Mouse (Mus musculus): ENCODE data around the gene Zfp709.
"Not testable (repeated sequence)": the region's sequence is repeated elsewhere in the genome, so short reads cannot be mapped to it uniquely, and the experiment has no call there.

The Zfp709 gene

DNA sequence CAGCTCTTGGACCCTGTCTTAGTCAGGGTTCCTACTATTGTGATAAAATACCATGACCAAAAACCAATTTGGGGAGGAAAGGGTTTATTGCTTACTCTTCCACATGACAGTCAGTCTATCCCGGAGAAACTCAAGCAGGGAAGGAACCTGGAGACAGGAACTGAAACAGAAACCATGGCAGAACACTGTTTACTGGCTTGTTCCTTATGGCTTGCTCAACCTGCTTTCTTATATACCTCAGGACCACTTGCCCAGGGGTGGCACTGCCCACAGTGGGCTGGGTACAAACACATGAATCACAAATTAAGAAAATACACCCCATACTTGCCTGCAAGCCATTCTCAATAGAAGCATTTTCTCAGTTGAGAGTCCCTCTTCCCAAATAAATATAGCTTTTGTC is 21.3 kb downstream of the Zfp709 start:
- Histone ChIP-seq H3K4me1 (replicated peaks; ENCODE audit: low read depth, low read length) (peaks cover 10% of the 10 kb centered on the region; the same call in 1 of the 2 replicates), H3K9me3 (ENCODE audit: low read length) (peaks cover 59% of the 10 kb centered on the region)
- not testable (repeated sequence) for H3K4me3 ChIP-seq (replicated peaks; ENCODE audit: low read length); H3K27me3 ChIP-seq (ENCODE audit: insufficient read depth, low read length); H3K36me3 ChIP-seq (ENCODE audit: insufficient read depth, low read length)

DNA sequence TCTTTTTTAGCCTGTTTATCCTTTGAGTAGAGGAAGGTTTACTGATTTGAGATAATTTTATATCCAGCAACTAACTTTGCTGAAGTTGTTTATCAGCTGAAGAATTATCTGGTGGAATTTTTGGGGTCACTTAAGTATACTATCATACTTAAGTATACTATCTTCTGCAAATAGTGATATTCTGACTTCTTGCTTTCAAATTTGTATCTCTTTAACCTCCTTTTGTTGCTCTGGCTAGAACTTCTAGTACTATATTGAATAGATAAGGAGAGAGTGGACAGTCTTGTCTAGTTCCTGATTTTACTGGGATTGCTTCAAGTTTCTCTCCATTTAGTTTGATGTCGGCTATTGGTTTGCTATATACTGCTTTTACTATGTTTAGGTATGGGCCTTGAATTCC is 25.0 kb downstream of the Zfp709 start:
- Histone ChIP-seq H3K4me1 (replicated peaks; ENCODE audit: low read depth, low read length) (0 out of 2 replicates have a peak, but pooled peaks cover 6% of the 10 kb centered on the region), H3K36me3 (ENCODE audit: insufficient read depth, low read length) (no peaks in the 10 kb centered on the region), H3K4me3 (replicated peaks; ENCODE audit: low read length) (no peak overlapping the region), H3K27me3 (ENCODE audit: insufficient read depth, low read length) (no peaks in the 10 kb centered on the region), H3K9me3 (ENCODE audit: low read length) (peaks cover 52% of the 10 kb centered on the region)
- TF ChIP-seq POU5F1 (IDR thresholded peaks at IDR 0.05; ENCODE audit: borderline replicate concordance, low read length) (no peak), NANOG (IDR thresholded peaks at IDR 0.05; ENCODE audit: borderline replicate concordance, low read length) (no peak), CTCF (conservative IDR thresholded peaks at IDR 0.05; ENCODE audit: low read length) (no peak)

DNA sequence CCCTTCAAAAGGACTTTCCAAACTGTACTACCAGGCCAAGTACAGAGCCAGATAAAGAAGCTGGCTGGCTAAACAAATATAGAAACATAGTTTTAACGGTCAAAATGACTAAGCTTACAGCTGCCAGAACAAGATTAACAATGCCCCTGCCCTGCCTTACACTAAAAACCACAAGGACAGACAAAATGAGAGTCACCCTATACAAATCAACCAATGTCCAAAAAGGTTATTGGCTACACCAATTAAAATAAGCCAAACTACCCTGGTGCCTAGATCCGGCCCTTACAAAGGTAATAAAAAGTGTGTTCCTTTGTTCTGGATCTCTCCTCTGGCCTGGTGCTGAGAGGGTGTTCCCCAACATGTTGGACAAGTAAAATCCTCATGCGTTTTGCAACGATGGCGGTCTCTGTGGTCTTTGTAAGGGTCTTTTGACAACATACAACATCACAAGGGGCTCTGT is 26.0 kb downstream of the Zfp709 start:
- no peaks in the 10 kb centered on the region for H3K36me3 ChIP-seq (ENCODE audit: insufficient read depth, low read length)
- peak overlapping the region; percentile 89 for H3K4me3 ChIP-seq (replicated peaks; ENCODE audit: low read length)
- 0 out of 2 replicates have a peak, but pooled peaks cover 6% of the 10 kb centered on the region for H3K4me1 ChIP-seq (replicated peaks; ENCODE audit: low read depth, low read length)
- H3K27me3 ChIP-seq (ENCODE audit: insufficient read depth, low read length) = no peaks in the 10 kb centered on the region
- H3K9me3 ChIP-seq (ENCODE audit: low read length) = peaks cover 42% of the 10 kb centered on the region
- TF ChIP-seq NANOG (IDR thresholded peaks at IDR 0.05; ENCODE audit: borderline replicate concordance, low read length) (no peak), POU5F1 (IDR thresholded peaks at IDR 0.05; ENCODE audit: borderline replicate concordance, low read length) (no peak), CTCF (conservative IDR thresholded peaks at IDR 0.05; ENCODE audit: low read length) (no peak)

DNA sequence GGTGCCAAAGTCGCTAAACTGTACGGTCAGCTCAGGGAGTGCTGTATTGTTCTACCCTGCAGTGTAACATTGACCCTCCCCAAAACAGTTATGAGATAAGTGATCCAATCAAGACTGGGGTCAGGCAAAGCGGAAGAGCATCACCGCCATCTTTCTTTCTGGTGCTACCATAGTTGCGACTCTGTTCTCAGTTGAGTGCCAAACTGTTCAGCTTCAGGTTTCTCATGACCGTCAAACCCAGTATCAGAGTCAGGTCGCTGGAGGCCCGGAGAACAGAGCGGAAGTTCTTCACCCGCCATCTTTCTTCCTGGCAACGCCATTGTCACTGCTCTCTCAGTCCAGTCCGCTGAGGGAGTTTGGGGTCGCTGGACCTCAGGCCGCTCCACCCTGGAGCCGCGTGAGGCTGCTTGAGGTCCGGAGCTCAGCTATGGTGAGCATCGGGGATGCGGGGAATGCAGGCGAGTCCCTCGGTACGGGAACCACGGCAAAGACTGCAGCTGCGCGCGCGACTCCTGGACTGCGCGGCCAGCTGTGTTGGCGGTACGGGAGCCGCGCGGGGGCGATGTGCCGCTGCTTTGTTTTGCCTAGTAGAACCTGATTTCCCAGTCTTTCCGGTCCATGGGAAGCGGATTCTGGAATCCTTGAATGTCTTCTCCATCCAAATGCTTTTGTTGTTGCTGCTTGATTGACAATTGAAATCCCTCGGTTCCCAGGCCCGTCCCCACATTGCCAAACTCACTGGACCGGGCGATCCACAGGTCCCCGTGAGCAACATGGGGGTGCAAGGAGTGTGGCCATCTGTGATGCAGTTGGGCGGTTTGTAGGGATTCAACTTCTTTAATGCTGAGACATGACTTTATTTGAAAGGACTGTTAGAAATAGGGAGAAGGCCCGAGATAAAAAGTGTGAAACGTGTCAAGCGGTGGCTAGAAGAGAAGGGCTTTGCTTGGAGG is 26.8 kb downstream of the Zfp709 start, which contains the start of the genes Zfp882 and Zfp617:
Gene Zfp882, plus strand, starts transcription at position 300 of the 953 bp plus-strand sequence.
Gene Zfp617, plus strand, starts transcription at position 327 of the 953 bp plus-strand sequence.
- H3K9me3 ChIP-seq (ENCODE audit: low read length) = peaks cover 35% of the 10 kb centered on the region
- peaks cover 2% of the 10 kb centered on the region; the same call in 1 of the 2 replicates for H3K36me3 ChIP-seq (ENCODE audit: insufficient read depth, low read length)
- TF ChIP-seq POU5F1 (IDR thresholded peaks at IDR 0.05; ENCODE audit: borderline replicate concordance, low read length) (no peak), NANOG (IDR thresholded peaks at IDR 0.05; ENCODE audit: borderline replicate concordance, low read length) (no peak), CTCF (conservative IDR thresholded peaks at IDR 0.05; ENCODE audit: low read length) (no peak)
- H3K27me3 ChIP-seq (ENCODE audit: insufficient read depth, low read length) = no peaks in the 10 kb centered on the region
- peak within 1 kb of the TSS; percentile 89 for H3K4me3 ChIP-seq (replicated peaks; ENCODE audit: low read length)
- H3K4me1 ChIP-seq (replicated peaks; ENCODE audit: low read depth, low read length) = 0 out of 2 replicates have a peak, but pooled peaks cover 6% of the 10 kb centered on the region

DNA sequence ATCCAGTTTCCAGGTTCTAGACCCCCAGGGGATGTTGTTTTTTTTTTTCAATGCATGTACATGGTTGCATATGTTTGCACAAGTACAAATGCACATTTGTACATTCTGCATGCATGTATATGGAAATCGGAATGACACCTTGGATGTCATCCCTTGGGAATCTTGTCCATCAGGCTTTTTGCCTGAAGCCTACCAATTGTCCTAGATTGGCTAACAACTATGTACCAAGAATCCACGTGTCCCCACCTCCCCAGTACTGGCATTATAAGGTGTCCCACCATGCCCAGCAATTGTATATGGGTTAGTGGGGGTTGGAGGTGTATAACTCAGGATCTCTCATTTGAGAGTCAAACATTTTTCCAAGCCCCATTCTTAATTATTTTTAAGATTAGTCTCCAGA is 30.5 kb downstream of the Zfp709 start:
- Histone ChIP-seq H3K36me3 (ENCODE audit: insufficient read depth, low read length) (peaks cover 18% of the 10 kb centered on the region), H3K9me3 (ENCODE audit: low read length) (peaks cover 10% of the 10 kb centered on the region), H3K4me1 (replicated peaks; ENCODE audit: low read depth, low read length) (0 out of 2 replicates have a peak, but pooled peaks cover 6% of the 10 kb centered on the region), H3K27me3 (ENCODE audit: insufficient read depth, low read length) (no peaks in the 10 kb centered on the region), H3K4me3 (replicated peaks; ENCODE audit: low read length) (no peak overlapping the region)
- TF ChIP-seq CTCF (conservative IDR thresholded peaks at IDR 0.05; ENCODE audit: low read length) (no peak), NANOG (IDR thresholded peaks at IDR 0.05; ENCODE audit: borderline replicate concordance, low read length) (no peak), POU5F1 (IDR thresholded peaks at IDR 0.05; ENCODE audit: borderline replicate concordance, low read length) (no peak)

DNA sequence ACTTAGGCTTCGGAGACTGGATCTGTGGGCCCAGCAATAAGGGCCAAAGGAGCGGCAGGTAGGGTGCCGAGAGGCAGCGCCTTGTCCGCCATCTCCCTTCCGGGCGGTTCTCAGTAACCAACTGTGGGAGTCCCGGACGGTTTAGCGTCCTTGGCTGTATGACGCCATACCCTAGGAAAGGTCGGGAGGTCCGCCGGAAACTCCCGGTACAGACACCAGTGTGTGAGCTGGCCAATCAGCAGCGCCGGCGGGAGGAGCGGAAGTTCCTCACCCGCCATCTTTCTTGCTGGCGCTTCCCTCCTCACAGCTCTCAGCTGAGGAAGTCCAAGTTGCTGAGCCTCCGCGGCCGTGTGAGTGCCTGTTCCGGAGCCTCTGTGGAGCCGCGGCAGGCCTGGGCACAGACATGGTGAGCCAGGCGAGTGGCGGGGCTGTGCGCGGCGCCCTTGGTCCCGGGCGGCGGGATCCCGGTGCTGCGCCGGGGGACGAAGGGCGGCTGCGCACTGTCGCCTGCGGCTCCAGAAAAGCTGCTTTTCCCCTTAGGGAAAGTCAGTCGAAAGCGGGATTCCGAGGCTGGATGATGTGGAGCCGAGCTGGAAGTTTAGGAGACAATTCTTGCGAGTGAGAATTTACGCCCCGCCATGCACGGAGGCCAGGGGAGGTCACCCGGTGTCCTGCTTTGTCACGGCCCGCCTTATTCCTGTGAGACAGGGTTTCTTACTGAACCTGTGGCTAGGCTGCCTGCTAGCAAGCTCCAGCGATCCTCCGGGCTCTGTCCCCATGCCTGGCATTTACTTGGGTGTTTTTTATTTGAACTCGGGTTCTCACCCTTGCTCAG is 41.0 kb downstream of the Zfp709 start:
- H3K9me3 ChIP-seq (ENCODE audit: low read length) = no peaks in the 10 kb centered on the region
- H3K36me3 ChIP-seq (ENCODE audit: insufficient read depth, low read length) = peaks cover 20% of the 10 kb centered on the region
- no peaks in the 10 kb centered on the region for H3K27me3 ChIP-seq (ENCODE audit: insufficient read depth, low read length)
- H3K4me1 ChIP-seq (replicated peaks; ENCODE audit: low read depth, low read length) = peaks cover 13% of the 10 kb centered on the region
- H3K4me3 ChIP-seq (replicated peaks; ENCODE audit: low read length) = peak overlapping the region; percentile 93
- TF ChIP-seq NANOG (IDR thresholded peaks at IDR 0.05; ENCODE audit: borderline replicate concordance, low read length) (no peak), CTCF (conservative IDR thresholded peaks at IDR 0.05; ENCODE audit: low read length) (no peak), POU5F1 (IDR thresholded peaks at IDR 0.05; ENCODE audit: borderline replicate concordance, low read length) (no peak)

DNA sequence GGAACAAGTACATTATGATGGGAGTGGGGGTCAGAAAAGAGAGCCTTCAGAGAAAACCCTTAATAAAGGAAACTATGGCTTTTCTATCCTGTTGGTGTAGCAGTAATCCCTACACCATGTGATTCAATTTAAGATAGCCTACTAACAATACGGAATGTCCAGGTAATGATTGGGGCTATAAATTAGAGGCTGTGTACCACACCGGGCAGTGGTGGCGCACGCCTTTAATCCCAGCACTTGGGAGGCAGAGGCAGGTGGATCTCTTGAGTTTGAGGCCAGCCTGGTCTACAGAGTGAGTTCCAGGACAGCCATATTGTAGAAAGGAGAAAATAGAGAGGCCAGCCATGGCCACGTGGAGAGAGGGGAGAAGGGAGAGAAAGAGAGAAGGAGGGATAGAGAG is 44.0 kb downstream of the Zfp709 start:
- Histone ChIP-seq H3K36me3 (ENCODE audit: insufficient read depth, low read length) (peaks cover 45% of the 10 kb centered on the region), H3K27me3 (ENCODE audit: insufficient read depth, low read length) (no peaks in the 10 kb centered on the region), H3K9me3 (ENCODE audit: low read length) (no peaks in the 10 kb centered on the region), H3K4me1 (replicated peaks; ENCODE audit: low read depth, low read length) (peaks cover 13% of the 10 kb centered on the region), H3K4me3 (replicated peaks; ENCODE audit: low read length) (no peak overlapping the region)
- TF ChIP-seq NANOG (IDR thresholded peaks at IDR 0.05; ENCODE audit: borderline replicate concordance, low read length) (no peak), POU5F1 (IDR thresholded peaks at IDR 0.05; ENCODE audit: borderline replicate concordance, low read length) (no peak), CTCF (conservative IDR thresholded peaks at IDR 0.05; ENCODE audit: low read length) (no peak)

DNA sequence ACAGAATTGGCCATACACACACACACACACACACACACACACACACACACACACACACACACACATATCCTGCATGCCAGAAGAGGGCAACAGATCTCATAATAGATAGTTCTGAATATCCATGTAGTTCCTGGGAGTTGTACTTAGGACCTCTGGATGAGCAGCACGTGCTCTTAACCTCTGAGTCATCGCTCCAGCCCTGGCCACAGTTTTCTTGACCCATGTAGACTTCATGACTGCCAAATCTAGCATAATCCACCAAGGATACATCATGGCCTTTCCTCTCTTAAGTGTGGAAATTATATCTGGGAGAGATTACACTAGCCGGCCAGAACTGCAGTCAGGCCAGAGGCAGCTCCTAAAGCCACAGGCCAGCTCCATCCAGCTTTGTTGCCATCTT is 44.7 kb downstream of the Zfp709 start:
- TF ChIP-seq CTCF (conservative IDR thresholded peaks at IDR 0.05; ENCODE audit: low read length) (no peak), NANOG (IDR thresholded peaks at IDR 0.05; ENCODE audit: borderline replicate concordance, low read length) (no peak), POU5F1 (IDR thresholded peaks at IDR 0.05; ENCODE audit: borderline replicate concordance, low read length) (no peak)
- H3K9me3 ChIP-seq (ENCODE audit: low read length) = no peaks in the 10 kb centered on the region
- H3K4me1 ChIP-seq (replicated peaks; ENCODE audit: low read depth, low read length) = peaks cover 13% of the 10 kb centered on the region
- peaks cover 51% of the 10 kb centered on the region for H3K36me3 ChIP-seq (ENCODE audit: insufficient read depth, low read length)
- no peaks in the 10 kb centered on the region for H3K27me3 ChIP-seq (ENCODE audit: insufficient read depth, low read length)
- no peak overlapping the region for H3K4me3 ChIP-seq (replicated peaks; ENCODE audit: low read length)
